In genomic region chr11:4246126-4246525, GRCm38 (mm10) we compare ENCODE assay signal across 22 mouse cellular contexts. TPM values are rescaled to one million over a fixed set of nuclear protein-coding genes. Genes with fewer than 3 reads are reported as not detected.
DNase-seq lines count a peak whose midpoint lies in the region; ATAC-seq and TF ChIP-seq lines count a peak whose summit lies in the region.
"Had no signal": no experiment of that assay in that cellular context is flagged by ENCODE, and none has a peak within 500 bp of the region (broad histone marks: within the 10 kb centered on the region; RNA-seq: fewer than 3 reads in every experiment).

No protein-coding gene starts in this region.

- H3K36me3 ChIP-seq in embryonic facial prominence, embryonic 11.5 days (replicated peaks; ENCODE audit: control insufficient read depth, insufficient read depth, low read depth, low read length) = no peaks in the 10 kb centered on the region
- H3K36me3 ChIP-seq in embryonic facial prominence, embryonic 10.5 days (replicated peaks) = no peaks in the 10 kb centered on the region
- H3K36me3 ChIP-seq in thymus, adult 2 months (ENCODE audit: control insufficient read depth, insufficient read depth, low read length) = no peaks in the 10 kb centered on the region
- H3K36me3 ChIP-seq: heart, embryonic 15.5 days; hindbrain, embryonic 13.5 days had no signal

- peak; percentile 41 for DNase-seq in embryonic facial prominence, embryonic 11.5 days (ENCODE audit: low spot score)
- DNase-seq in embryonic facial prominence, embryonic 10.5 days (ENCODE audit: low spot score) = no peak
- no peak for DNase-seq in thymus, adult 2 months
- no peak for DNase-seq in thymus, postnatal 25 days
- DNase-seq in NIH3T3 (ENCODE audit: low read depth) = peak; percentile 33
- DNase-seq in left cerebral cortex, postnatal 36 days (ENCODE audit: low spot score in 2 of 2) = no peak
- DNase-seq in right cerebral cortex, postnatal 14 days = no peak
- DNase-seq: adrenal gland, postnatal 10 days; cerebellum, adult 11 months; cerebellum, adult 9-10 months; cerebellum, postnatal 25 days; forebrain, postnatal 0 days; gastrocnemius, postnatal 14 days; heart, adult 2 months; heart, postnatal 14 days had no signal

- no peaks in the 10 kb centered on the region; the same call in 1 of the 2 replicates for H3K4me1 ChIP-seq in embryonic facial prominence, embryonic 11.5 days (ENCODE audit: control insufficient read depth, insufficient read depth, low read length)
- peaks cover 18% of the 10 kb centered on the region; the same call in 1 of the 2 replicates for H3K4me1 ChIP-seq in embryonic facial prominence, embryonic 10.5 days
- H3K4me1 ChIP-seq in thymus, adult 2 months (replicated peaks; ENCODE audit: control insufficient read depth, insufficient read depth, low read length) = peaks cover 23% of the 10 kb centered on the region
- H3K4me1 ChIP-seq: forebrain, embryonic 13.5 days; heart, embryonic 15.5 days; hindbrain, embryonic 13.5 days had no signal

- H3K27ac ChIP-seq in embryonic facial prominence, embryonic 11.5 days (replicated peaks; ENCODE audit: low read depth, low read length) = no peak overlapping the region
- no peak overlapping the region for H3K27ac ChIP-seq in embryonic facial prominence, embryonic 10.5 days (replicated peaks)
- peak overlapping the region; percentile 81 for H3K27ac ChIP-seq in thymus, adult 2 months (ENCODE audit: control insufficient read depth, insufficient read depth, low read length)
- H3K27ac ChIP-seq: forebrain, embryonic 13.5 days; heart, adult 2 months; heart, embryonic 15.5 days; hindbrain, embryonic 13.5 days; hindbrain, postnatal 0 days had no signal

- H3K27me3 ChIP-seq in embryonic facial prominence, embryonic 11.5 days (ENCODE audit: control insufficient read depth, insufficient read depth, low read length) = no peaks in the 10 kb centered on the region
- H3K27me3 ChIP-seq in embryonic facial prominence, embryonic 10.5 days (replicated peaks; ENCODE audit: low read depth, poor library complexity, severe bottlenecking) = no peaks in the 10 kb centered on the region
- H3K27me3 ChIP-seq in thymus, adult 2 months (ENCODE audit: control insufficient read depth, insufficient read depth, low read length) = no peaks in the 10 kb centered on the region
- H3K27me3 ChIP-seq: forebrain, embryonic 13.5 days; heart, embryonic 15.5 days; hindbrain, embryonic 13.5 days had no signal

- no peak overlapping the region for H3K9ac ChIP-seq in embryonic facial prominence, embryonic 11.5 days (replicated peaks; ENCODE audit: low read length)
- H3K9ac ChIP-seq: forebrain, embryonic 13.5 days; forebrain, postnatal 0 days; heart, embryonic 15.5 days; hindbrain, embryonic 13.5 days had no signal

- ATAC-seq in embryonic facial prominence, embryonic 11.5 days (replicated peaks; ENCODE audit: insufficient number of reproducible peaks, low FRiP score, low TSS enrichment, low read depth) = no peak
- ATAC-seq: forebrain, embryonic 13.5 days; forebrain, postnatal 0 days; hindbrain, postnatal 0 days had no signal

- no peak overlapping the region for H3K4me3 ChIP-seq in embryonic facial prominence, embryonic 11.5 days (ENCODE audit: low read depth, low read length)
- H3K4me3 ChIP-seq in embryonic facial prominence, embryonic 10.5 days = no peak overlapping the region
- H3K4me3 ChIP-seq in thymus, adult 2 months (ENCODE audit: control insufficient read depth, insufficient read depth, low read length) = no peak overlapping the region
- H3K4me3 ChIP-seq: forebrain, embryonic 13.5 days; heart, adult 2 months; heart, embryonic 15.5 days; hindbrain, embryonic 13.5 days had no signal

- WGBS in embryonic facial prominence, embryonic 11.5 days = 54% methylated on average over 6 of the region's 6 CpGs
- WGBS in embryonic facial prominence, embryonic 10.5 days = 63% methylated on average over 6 of the region's 6 CpGs
- WGBS in thymus, adult 2 months = 91% methylated on average over 6 of the region's 6 CpGs

- TF ChIP-seq CTCF in thymus, adult 2 months (IDR thresholded peaks at IDR 0.05; ENCODE audit: borderline replicate concordance, control insufficient read depth, extremely low read depth, insufficient read depth, low read length, poor library complexity) = no peak

- no peaks in the 10 kb centered on the region for H3K9me3 ChIP-seq in embryonic facial prominence, embryonic 11.5 days (replicated peaks; ENCODE audit: control insufficient read depth, low read length)
- H3K9me3 ChIP-seq in embryonic facial prominence, embryonic 10.5 days = no peaks in the 10 kb centered on the region
- H3K9me3 ChIP-seq: forebrain, embryonic 13.5 days; heart, embryonic 15.5 days; hindbrain, embryonic 13.5 days had no signal

- TF ChIP-seq POLR2A in thymus, adult 2 months (IDR thresholded peaks at IDR 0.05; ENCODE audit: control insufficient read depth, extremely low read depth, insufficient read depth, low read length, poor library complexity) = no peak

- intact Hi-C loops in left cerebral cortex, postnatal 36 days (cut with DNase I) = no loop called here

- H3K4me2 ChIP-seq in embryonic facial prominence, embryonic 11.5 days (ENCODE audit: low read depth, low read length) = no peak overlapping the region
- H3K4me2 ChIP-seq: forebrain, embryonic 13.5 days; heart, embryonic 11.5 days; heart, embryonic 15.5 days; hindbrain, embryonic 13.5 days had no signal

RNA-seq across cellular contexts. Expression of gene Osm, which starts 9.9 kb away (rescaled TPM):
- not detected in 2 replicates for polyA plus RNA-seq in embryonic facial prominence, embryonic 11.5 days (2014; fragmentation: Nextera tagmentation; extraction: Ambion mirVana)
- not detected in 2 replicates for polyA plus RNA-seq in embryonic facial prominence, embryonic 10.5 days (2016; fragmentation: Nextera tagmentation; extraction: Ambion mirVana)
- polyA plus RNA-seq in thymus, adult 2 months (2012; rRNA removed) = 5.3 and 5.8 TPM in 2 replicates
- not detected for total RNA-seq in left cerebral cortex, postnatal 36 days (2021)
- total RNA-seq: gastrocnemius, postnatal 14 days; hindbrain, postnatal 0 days had no signal
- polyA plus RNA-seq: C2C12; forebrain, embryonic 13.5 days; intestine, embryonic 14.5 days had no signal

RNA-seq across cellular contexts. Expression of gene Lif, which starts 11.2 kb away (rescaled TPM):
- polyA plus RNA-seq in embryonic facial prominence, embryonic 11.5 days (2014; fragmentation: Nextera tagmentation; extraction: Ambion mirVana) = 0.07 and 0.14 TPM in 2 replicates
- polyA plus RNA-seq in embryonic facial prominence, embryonic 10.5 days (2016; fragmentation: Nextera tagmentation; extraction: Ambion mirVana) = 0.09 and 0.36 TPM in 2 replicates
- polyA plus RNA-seq in thymus, adult 2 months (2012; rRNA removed) = 1.7 and 2.2 TPM in 2 replicates
- under 1 TPM; 0.48 to 0.79 TPM for total RNA-seq in left cerebral cortex, postnatal 36 days (2021)

RNA-seq across cellular contexts. Expression of gene Castor1, which starts 28.1 kb away (rescaled TPM):
- polyA plus RNA-seq in embryonic facial prominence, embryonic 11.5 days (2014; fragmentation: Nextera tagmentation; extraction: Ambion mirVana) = 1.7 and 2.3 TPM in 2 replicates
- 2.2 and 2.4 TPM in 2 replicates for polyA plus RNA-seq in embryonic facial prominence, embryonic 10.5 days (2016; fragmentation: Nextera tagmentation; extraction: Ambion mirVana)
- polyA plus RNA-seq in thymus, adult 2 months (2012; rRNA removed) = 23.3 and 34.5 TPM in 2 replicates
- 1 to 10 TPM; 4.3 to 5.3 TPM for total RNA-seq in left cerebral cortex, postnatal 36 days (2021)

RNA-seq across cellular contexts. Expression of gene Tbc1d10a, which starts 59.5 kb away (rescaled TPM):
- polyA plus RNA-seq in embryonic facial prominence, embryonic 11.5 days (2014; fragmentation: Nextera tagmentation; extraction: Ambion mirVana) = 15.9 and 18.1 TPM in 2 replicates
- 27.4 and 31.0 TPM in 2 replicates for polyA plus RNA-seq in embryonic facial prominence, embryonic 10.5 days (2016; fragmentation: Nextera tagmentation; extraction: Ambion mirVana)
- 98.1 and 112 TPM in 2 replicates for polyA plus RNA-seq in thymus, adult 2 months (2012; rRNA removed)
- 10 to 100 TPM; 32.7 to 36.2 TPM for total RNA-seq in left cerebral cortex, postnatal 36 days (2021)

Comparison
In these comparisons a context has a peak if more than half of its experiments do, and no peak if none do; other contexts are left out.
1. DNase-seq: peak in embryonic facial prominence, embryonic 11.5 days (single experiment) and NIH3T3 (single experiment); none in embryonic facial prominence, embryonic 10.5 days (single experiment), thymus, adult 2 months (single experiment), thymus, postnatal 25 days (single experiment), left cerebral cortex, postnatal 36 days (0 of 2) and right cerebral cortex, postnatal 14 days (single experiment).